9 mouse cellular contexts compared by ENCODE assay signal in genomic region chr19:57007291-57007690, GRCm38 (mm10). TPM values are rescaled to one million over a fixed set of nuclear protein-coding genes. Genes with fewer than 3 reads are reported as not detected.
DNase-seq lines count a peak whose midpoint lies in the region; ATAC-seq and TF ChIP-seq lines count a peak whose summit lies in the region.
"Had no signal": no experiment of that assay in that cellular context is flagged by ENCODE, and none has a peak within 500 bp of the region (broad histone marks: within the 10 kb centered on the region; RNA-seq: fewer than 3 reads in every experiment).

No protein-coding gene starts in this region.

- peaks cover 7% of the 10 kb centered on the region for H3K27me3 ChIP-seq in liver, adult 2 months (ENCODE audit: control insufficient read depth, insufficient read depth, low read length)
- peaks cover 52% of the 10 kb centered on the region for H3K27me3 ChIP-seq in heart, embryonic 12.5 days (replicated peaks)
- peaks cover 10% of the 10 kb centered on the region for H3K27me3 ChIP-seq in kidney, embryonic 15.5 days

- TF ChIP-seq CTCF in liver, adult 2 months (IDR thresholded peaks at IDR 0.05; ENCODE audit: low read depth, low read length): no peak

- DNase-seq in liver, adult 2 months (ENCODE audit: extremely low read depth, low read depth, low spot score): no peak
- no peak for DNase-seq in liver
- DNase-seq in cerebellum, postnatal 14 days: peak; percentile 81 to 90
- DNase-seq in lung, postnatal 36 days: peak; percentile 41
- peak; percentile 40 for DNase-seq in urinary bladder, postnatal 25 days (ENCODE audit: low spot score)
- no peak for DNase-seq in T-cell, adult 2 months (ENCODE audit: low spot score)

- no peaks in the 10 kb centered on the region for H3K79me2 ChIP-seq in liver, adult 2 months (ENCODE audit: control insufficient read depth, insufficient read depth, low read length)

- ATAC-seq in heart, embryonic 12.5 days (ENCODE audit: insufficient number of reproducible peaks, low FRiP score): no peak
- ATAC-seq in kidney, embryonic 15.5 days (replicated peaks; ENCODE audit: low FRiP score): no peak

- WGBS in liver, adult 2 months: 71% methylated on average over 16 of the region's 16 CpGs
- WGBS in heart, embryonic 12.5 days: 78% methylated on average over 16 of the region's 16 CpGs
- 53% methylated on average over 16 of the region's 16 CpGs for WGBS in kidney, embryonic 15.5 days

- H3K36me3 ChIP-seq in liver, adult 2 months (ENCODE audit: control insufficient read depth, insufficient read depth, low read length): no peaks in the 10 kb centered on the region
- no peaks in the 10 kb centered on the region for H3K36me3 ChIP-seq in heart, embryonic 12.5 days
- no peaks in the 10 kb centered on the region for H3K36me3 ChIP-seq in kidney, embryonic 15.5 days

- H3K4me3 ChIP-seq in liver, adult 2 months (ENCODE audit: insufficient read depth, low read depth, low read length): peak overlapping the region; percentile 64
- H3K4me3 ChIP-seq in heart, embryonic 12.5 days: peak overlapping the region; percentile 53; the same call in 1 of the 2 replicates
- H3K4me3 ChIP-seq in kidney, embryonic 15.5 days (replicated peaks): peak overlapping the region; percentile 61

- H3K4me2 ChIP-seq in heart, embryonic 12.5 days: peak overlapping the region; percentile 88
- peak overlapping the region; percentile 95 for H3K4me2 ChIP-seq in kidney, embryonic 15.5 days

- no peak overlapping the region for H3K27ac ChIP-seq in liver, adult 2 months (replicated peaks; ENCODE audit: insufficient read depth, low read depth, low read length)
- H3K27ac ChIP-seq in heart, embryonic 12.5 days (ENCODE audit: poor library complexity, severe bottlenecking): no peak overlapping the region
- H3K27ac ChIP-seq in kidney, embryonic 15.5 days: no peak overlapping the region

- peak overlapping the region; percentile 53; the same call in 1 of the 2 replicates for H3K9ac ChIP-seq in liver, adult 2 months (ENCODE audit: low read depth, low read length)
- H3K9ac ChIP-seq in heart, embryonic 12.5 days: no peak overlapping the region
- H3K9ac ChIP-seq in kidney, embryonic 15.5 days: peak overlapping the region; percentile 56

- no peaks in the 10 kb centered on the region; the same call in 1 of the 2 replicates for H3K4me1 ChIP-seq in liver, adult 2 months (ENCODE audit: control insufficient read depth, insufficient read depth, low read length)
- peaks cover 10% of the 10 kb centered on the region; the same call in 1 of the 2 replicates for H3K4me1 ChIP-seq in heart, embryonic 12.5 days (replicated peaks)
- H3K4me1 ChIP-seq in kidney, embryonic 15.5 days: peaks cover 52% of the 10 kb centered on the region

- TF ChIP-seq POLR2A in liver, adult 2 months (IDR thresholded peaks at IDR 0.05; ENCODE audit: extremely low read depth, insufficient read depth, low read length): no peak

- H3K9me3 ChIP-seq in heart, embryonic 12.5 days (replicated peaks): no peaks in the 10 kb centered on the region
- H3K9me3 ChIP-seq in kidney, embryonic 15.5 days (replicated peaks): no peaks in the 10 kb centered on the region

RNA-seq across cellular contexts. Expression of gene Afap1l2, which starts 0.7 kb away (rescaled TPM):
- total RNA-seq in liver, adult 2 months (2014; rRNA removed): 0.55 and 1.2 TPM in 2 replicates
- polyA plus RNA-seq in liver, adult 2 months (2012; rRNA removed): 0.60 and 0.77 TPM in 2 replicates
- 0.92 and 1.1 TPM in 2 replicates for polyA plus RNA-seq in heart, embryonic 12.5 days (2016; fragmentation: Nextera tagmentation; extraction: Ambion mirVana)
- 16.8 and 18.3 TPM in 2 replicates for polyA plus RNA-seq in kidney, embryonic 15.5 days (2015; fragmentation: Nextera tagmentation; extraction: Ambion mirVana)
- total RNA-seq: MEL had no signal

Comparison
In these comparisons a context has a peak if more than half of its experiments do, and no peak if none do; other contexts are left out.
1. DNase-seq: peak in cerebellum, postnatal 14 days (2 of 2), lung, postnatal 36 days (single experiment) and urinary bladder, postnatal 25 days (single experiment); none in liver, adult 2 months (single experiment), liver (single experiment) and T-cell, adult 2 months (single experiment).
2. Peak in every context shown above with its lines, with median percentiles within 50 percentile points of each other: H3K4me3 ChIP-seq.